Mouse (Mus musculus) ES-E14 (cell line): ENCODE data around the gene Ptprk. TPM values are rescaled to one million over a fixed set of nuclear protein-coding genes. Genes with fewer than 3 reads are reported as not detected.
A peak's percentile ranks its signal among the peaks of the same experiment; 100 is the strongest.

Experiments used
- DNase-seq: peaks from one replicate; pipeline ENCODE4 v3.0.0-alpha.2; 2013; ENCODE audit warnings: low read depth, low spot score
- H3K27ac ChIP-seq: 2 replicates; pipeline ENCODE4 v1.5.1; 2012; ENCODE audit warnings: low read depth, mild to moderate bottlenecking, low read length, moderate library complexity, mixed read lengths; ENCODE audit not compliant: poor library complexity, insufficient read depth, severe bottlenecking
- H3K36me3 ChIP-seq: 2 replicates; pipeline ENCODE4 v1.6.1; 2012; ENCODE audit warnings: mild to moderate bottlenecking, low read length, moderate library complexity, mixed read lengths; ENCODE audit not compliant: control insufficient read depth, poor library complexity, insufficient read depth, severe bottlenecking
- H3K4me1 ChIP-seq, 2 experiments: fragments of 150-350 bp in 1 of 2; sonication (generic) in 1 of 2; 2 replicates each; pipeline ENCODE4 v1.6.1; 2012; ENCODE audit warnings: low read length in 2 of 2, mild to moderate bottlenecking in 1 of 2, mixed read lengths in 1 of 2; ENCODE audit not compliant: control insufficient read depth in 2 of 2, insufficient read depth in 2 of 2, poor library complexity in 1 of 2
- H3K4me3 ChIP-seq, 2 experiments: fragments of 150-350 bp in 1 of 2; sonication (generic) in 1 of 2; 2 replicates each; pipeline ENCODE4 v1.5.1; 2012; ENCODE audit warnings: low read length in 2 of 2, low read depth in 1 of 2, mild to moderate bottlenecking in 1 of 2, mixed read lengths in 1 of 2; ENCODE audit not compliant: insufficient read depth in 1 of 2, poor library complexity in 1 of 2, severe bottlenecking in 1 of 2
- H3K9ac ChIP-seq: 2 replicates; pipeline ENCODE4 v1.6.1; 2012; ENCODE audit warnings: low read depth, mild to moderate bottlenecking, low read length, mixed read lengths; ENCODE audit not compliant: poor library complexity, insufficient read depth, severe bottlenecking
- H3K9me3 ChIP-seq: fragments of 150-350 bp; sonication (generic); 2 replicates; pipeline ENCODE4 v1.6.1; 2012; ENCODE audit warnings: low read depth, mild to moderate bottlenecking, low read length; ENCODE audit not compliant: control insufficient read depth, insufficient read depth
- CHD2 ChIP-seq: IDR thresholded peaks from 2 replicates; pipeline ENCODE4 v1.6.1; 2014; ENCODE audit warnings: mild to moderate bottlenecking, low read depth, low read length, inconsistent platforms
- HCFC1 ChIP-seq: IDR thresholded peaks from 2 replicates; pipeline ENCODE4 v1.6.1; 2012; ENCODE audit warnings: low read length, inconsistent platforms, borderline replicate concordance; ENCODE audit not compliant: insufficient read depth
- MAFK ChIP-seq: IDR thresholded peaks from 2 replicates; pipeline ENCODE4 v1.6.1; 2014; ENCODE audit warnings: mild to moderate bottlenecking, low read depth, low read length, inconsistent platforms; ENCODE audit not compliant: insufficient read depth
- ZC3H11A ChIP-seq: IDR thresholded peaks from 2 replicates; pipeline ENCODE4 v1.6.1; 2012; ENCODE audit warnings: low read depth, mild to moderate bottlenecking, inconsistent platforms, low read length, borderline replicate concordance
- ZNF384 ChIP-seq: IDR thresholded peaks from 2 replicates; pipeline ENCODE4 v1.6.1; 2012; ENCODE audit warnings: low read depth, low read length, inconsistent platforms
- in situ Hi-C, 2 experiments: fragments of 600-800 bp; cut with MboI; formaldehyde crosslinking; loops; one replicate each; pipeline ENCODE4 v1.15.1; 2025; ENCODE audit warnings: low sequenced_read_pairs in 2 of 2, inconsistent platforms in 1 of 2; ENCODE audit not compliant: unreplicated experiment in 2 of 2
- total RNA-seq: library from RNA; depleted of rRNA; stranded (reverse); fragments of 300-350 nt; gene quantifications from 2 replicates; pipeline ENCODE4 v1.2.3, GENCODE M21; 2012

Ptprk gene
- total RNA-seq, 1 experiment: 67.0 TPM

GRCm38 (mm10) chr10:28078270-28078669 lies 3.6 kb downstream of the Ptprk start:
- H3K4me3 ChIP-seq: no peak overlapping the region
- DNase-seq: no peak
- no peaks in the 10 kb centered on the region for H3K9me3 ChIP-seq
- TF ChIP-seq MAFK (0 out of 2 replicates have a peak, but pooled peaks have one; percentile 14), ZC3H11A (no peak), ZNF384 (no peak), HCFC1 (no peak), CHD2 (no peak)
- no peak overlapping the region for H3K27ac ChIP-seq
- H3K4me1 ChIP-seq: peaks cover 0 to 1% of the 10 kb centered on the region in 2 experiments; a peak in 1 of 4 replicates
- in situ Hi-C loops: no loop called here
- H3K9ac ChIP-seq: no peak overlapping the region
- H3K36me3 ChIP-seq: no peaks in the 10 kb centered on the region

DNA sequence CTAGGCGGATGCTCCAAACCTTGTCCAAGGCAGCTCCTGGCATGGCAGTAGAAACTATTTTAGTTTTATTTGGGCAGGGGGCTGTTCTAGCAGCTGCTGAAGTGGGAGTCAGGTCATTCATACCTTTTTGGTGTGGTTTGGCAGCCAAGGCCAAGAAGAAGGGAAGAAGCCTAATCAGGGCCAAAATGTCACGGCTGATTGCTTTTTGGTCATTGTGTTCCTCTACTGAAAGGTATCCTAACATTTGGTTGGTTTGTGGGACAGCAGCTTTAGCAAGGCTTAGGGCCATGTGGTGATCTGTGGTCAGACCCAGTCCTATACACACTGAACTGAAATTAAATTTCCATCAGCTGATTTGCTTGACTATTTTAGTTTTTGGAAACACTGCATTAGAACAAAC lies 6.6 kb downstream of the Ptprk start:
- in situ Hi-C loops: no loop called here
- Histone ChIP-seq H3K9ac (no peak overlapping the region), H3K9me3 (no peaks in the 10 kb centered on the region), H3K36me3 (no peaks in the 10 kb centered on the region), H3K4me1 (peaks cover 4 to 6% of the 10 kb centered on the region in 2 experiments; a peak in 3 of 4 replicates), H3K27ac (no peak overlapping the region), H3K4me3 (no peak overlapping the region)
- no peak for TF ChIP-seq CHD2
- no peak for TF ChIP-seq ZC3H11A
- TF ChIP-seq HCFC1: no peak
- no peak for TF ChIP-seq ZNF384
- no peak for TF ChIP-seq MAFK
- no peak for DNase-seq

- in situ Hi-C loops: no loop called here
Observed at GRCm38 (mm10) chr10:28083183-28083582, 8.6 kb downstream of the Ptprk start.

GRCm38 (mm10) chr10:28083625-28084024 lies 9.0 kb downstream of the Ptprk start:
- in situ Hi-C loops: no loop called here
- no peaks in the 10 kb centered on the region for H3K9me3 ChIP-seq
- no peak overlapping the region for H3K9ac ChIP-seq
- no peak overlapping the region for H3K27ac ChIP-seq
- H3K4me3 ChIP-seq: no peak overlapping the region
- peaks cover 11% of the 10 kb centered on the region in 2 experiments for H3K4me1 ChIP-seq
- H3K36me3 ChIP-seq: no peaks in the 10 kb centered on the region
- DNase-seq: no peak
- no peak for TF ChIP-seq HCFC1
- TF ChIP-seq ZNF384: no peak
- no peak for TF ChIP-seq MAFK
- TF ChIP-seq ZC3H11A: no peak
- TF ChIP-seq CHD2: no peak

More at GRCm38 (mm10) chr10:28083183-28083582, 8.6 kb downstream of the Ptprk start:
- TF ChIP-seq HCFC1 (no peak), ZC3H11A (no peak), ZNF384 (no peak), MAFK (no peak), CHD2 (no peak)
- Histone ChIP-seq H3K4me3 (no peak overlapping the region), H3K27ac (no peak overlapping the region), H3K9ac (no peak overlapping the region), H3K4me1 (peaks cover 10 to 11% of the 10 kb centered on the region in 2 experiments), H3K9me3 (no peaks in the 10 kb centered on the region), H3K36me3 (no peaks in the 10 kb centered on the region)
- DNase-seq: no peak

- in situ Hi-C loops: no loop called here
- no peak for DNase-seq
- Histone ChIP-seq H3K27ac (peak overlapping the region; percentile 95), H3K36me3 (peaks cover 2% of the 10 kb centered on the region; the same call in 1 of the 2 replicates), H3K9me3 (no peaks in the 10 kb centered on the region), H3K9ac (peak overlapping the region; percentile 60; the same call in 1 of the 2 replicates), H3K4me1 (peaks cover 11 to 12% of the 10 kb centered on the region in 2 experiments), H3K4me3 (no peak overlapping the region)
- TF ChIP-seq MAFK (no peak), ZNF384 (no peak), HCFC1 (no peak), ZC3H11A (no peak), CHD2 (no peak)
Observed at GRCm38 (mm10) chr10:28087341-28087740, 12.7 kb downstream of the Ptprk start.
